Mouse (Mus musculus) cerebral cortex, adult 2 months (tissue): Measurements from ENCODE around the gene Gdf3.

Source experiments
- WGBS: fragments of 180-500 bp; shearing (Covaris S2); methylation state at CpG from one replicate; pipeline ENCODE4 v1.1.7; 2018; 5-methylcytosine and 5-hydroxymethylcytosine counted together

The Gdf3 gene

DNA sequence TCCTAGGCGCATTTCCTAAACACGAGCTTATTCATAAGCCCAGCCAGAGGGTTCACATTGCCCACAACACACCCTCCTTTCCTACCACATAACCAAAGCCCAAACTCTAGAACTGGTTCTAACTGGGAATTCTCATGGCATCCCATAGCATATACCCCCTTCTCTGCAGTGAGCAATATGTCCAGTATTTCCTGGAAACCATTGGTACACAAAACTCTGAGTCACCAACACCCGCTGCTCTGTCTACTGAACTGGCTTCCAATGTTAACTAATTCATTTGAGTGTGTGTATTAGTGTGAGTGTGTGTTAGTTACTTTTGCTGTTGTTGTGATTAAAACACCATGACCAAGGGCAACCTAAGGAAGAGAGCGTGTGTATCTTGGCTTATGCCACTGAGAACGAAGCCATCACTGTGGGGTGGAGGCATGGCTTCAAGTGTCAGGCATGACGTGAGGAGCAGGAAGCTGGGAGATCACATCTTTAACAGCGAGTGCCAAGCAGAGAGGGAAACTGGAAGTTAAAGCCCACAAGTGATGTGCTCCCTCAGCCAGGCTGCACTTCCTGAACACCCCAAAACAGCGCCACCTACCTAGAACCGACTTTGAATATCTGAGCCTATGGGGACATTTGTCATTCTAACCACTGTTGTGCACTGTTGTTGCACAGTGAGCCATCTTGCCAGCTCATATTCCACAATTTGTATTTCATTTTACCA lies 44.7 kb downstream of the Gdf3 start:
- 87% methylated on average over 9 of the region's 9 CpGs for WGBS

DNA sequence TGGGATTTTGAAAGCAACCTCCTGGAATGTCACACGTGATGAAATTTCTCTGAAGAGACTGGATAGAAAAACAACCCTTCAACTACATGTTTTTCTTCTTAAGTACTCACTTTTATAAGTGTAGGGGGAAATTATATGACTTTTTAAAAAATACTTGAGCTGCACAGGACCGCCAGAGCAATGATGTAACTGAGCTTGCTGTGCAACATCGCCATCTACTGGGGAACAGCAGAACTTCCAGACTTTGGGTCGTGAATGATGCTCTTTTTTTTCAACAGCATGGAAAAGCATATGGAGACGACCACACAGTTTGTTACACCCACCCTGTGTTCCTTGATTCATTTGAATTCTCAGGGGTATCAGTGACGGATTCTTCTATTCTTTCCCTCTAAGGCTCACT lies 47.4 kb downstream of the Gdf3 start:
- WGBS, result 1% methylated on average over 6 of the region's 6 CpGs

- WGBS, result 87% methylated on average over 20 of the region's 20 CpGs
Observed at GRCm38 (mm10) chr6:122561005-122561404, 48.9 kb downstream of the Gdf3 start.

GRCm38 (mm10) chr6:122560427-122560826 lies 49.5 kb downstream of the Gdf3 start:
- WGBS, result 2% methylated on average over 17 of the region's 17 CpGs

DNA sequence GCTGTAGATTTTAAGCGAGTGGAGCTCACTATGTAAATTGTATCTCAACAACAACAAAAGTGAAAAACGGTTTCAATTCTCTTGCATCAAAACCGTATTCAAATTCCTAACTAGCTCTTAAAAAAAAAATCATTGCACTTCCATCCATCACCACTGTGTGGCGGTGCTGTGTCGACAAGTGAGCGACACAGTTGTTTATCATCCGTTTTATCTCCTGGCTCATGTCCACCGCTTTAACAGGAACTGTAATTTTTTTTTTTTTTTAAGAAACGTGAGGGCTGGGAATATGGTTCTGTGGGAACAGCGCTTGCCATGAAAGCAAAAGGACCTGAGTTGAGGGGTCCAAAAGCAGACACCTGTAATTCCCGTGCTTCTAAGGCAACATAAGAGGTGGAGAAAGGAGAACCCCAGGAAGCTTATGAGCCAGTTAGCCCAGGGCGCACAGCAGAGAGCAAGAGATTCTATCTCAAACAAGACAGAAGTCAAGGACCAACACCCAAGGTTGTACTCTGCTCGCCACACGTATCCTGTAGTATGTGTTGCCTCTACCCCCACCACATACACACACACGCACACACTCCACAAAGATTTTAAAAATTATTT lies 52.8 kb downstream of the Gdf3 start:
- WGBS, result 16% methylated on average over 15 of the region's 15 CpGs
